Mouse (Mus musculus): ENCODE data around the gene Hmgcs2. TPM values are rescaled to one million over a fixed set of nuclear protein-coding genes. Genes with fewer than 3 reads are reported as not detected.
A peak's percentile ranks its signal among the peaks of the same experiment; 100 is the strongest.
"Not testable (repeated sequence)": the region's sequence is repeated elsewhere in the genome, so short reads cannot be mapped to it uniquely, and the experiment has no call there.

Hmgcs2 gene
- polyA plus RNA-seq, 1 experiment from 2014 or later = 2.9 TPM

GRCm38 (mm10) chr3:98336661-98337654 is 56.7 kb downstream of the Hmgcs2 start:
- no peaks in the 10 kb centered on the region for H3K9me3 ChIP-seq (ENCODE audit: control insufficient read depth, low read length)
- H3K36me3 ChIP-seq (ENCODE audit: control insufficient read depth, insufficient read depth, low read length) = no peaks in the 10 kb centered on the region
- H3K27ac ChIP-seq (ENCODE audit: low read depth, low read length) = peak overlapping the region; percentile 9; the same call in 1 of the 2 replicates
- no peaks in the 10 kb centered on the region for H3K27me3 ChIP-seq (ENCODE audit: control insufficient read depth, insufficient read depth, low read length)
- WGBS = 66% methylated on average over 22 of the region's 22 CpGs
- no peak overlapping the region; the same call in 1 of the 2 replicates for H3K9ac ChIP-seq (ENCODE audit: low read depth, low read length)
- H3K4me1 ChIP-seq (replicated peaks; ENCODE audit: control insufficient read depth, insufficient read depth, low read length) = peaks cover 6% of the 10 kb centered on the region; the same call in 1 of the 2 replicates
- peak overlapping the region; percentile 98 for H3K4me2 ChIP-seq (replicated peaks; ENCODE audit: low read depth, low read length)
- DNase-seq (ENCODE audit: low spot score) = peak; percentile 46
- H3K4me3 ChIP-seq (ENCODE audit: low read depth, low read length) = no peak overlapping the region
- ATAC-seq (ENCODE audit: low FRiP score) = peak; percentile 11; the same call in 1 of the 2 replicates

GRCm38 (mm10) chr3:98338584-98339041 is 58.4 kb downstream of the Hmgcs2 start:
- peaks cover 6% of the 10 kb centered on the region; the same call in 1 of the 2 replicates for H3K4me1 ChIP-seq (replicated peaks; ENCODE audit: control insufficient read depth, insufficient read depth, low read length)
- peak; percentile 37; the same call in 1 of the 2 replicates for ATAC-seq (ENCODE audit: low FRiP score)
- H3K36me3 ChIP-seq (ENCODE audit: control insufficient read depth, insufficient read depth, low read length) = no peaks in the 10 kb centered on the region
- peak overlapping the region; percentile 76 for H3K4me3 ChIP-seq (ENCODE audit: low read depth, low read length)
- 6% methylated on average over 15 of the region's 15 CpGs for WGBS
- peak overlapping the region; percentile 79 for H3K9ac ChIP-seq (ENCODE audit: low read depth, low read length)
- peak overlapping the region; percentile 98 for H3K4me2 ChIP-seq (replicated peaks; ENCODE audit: low read depth, low read length)
- no peak overlapping the region for H3K27ac ChIP-seq (ENCODE audit: low read depth, low read length)
- no peaks in the 10 kb centered on the region for H3K27me3 ChIP-seq (ENCODE audit: control insufficient read depth, insufficient read depth, low read length)
- DNase-seq (ENCODE audit: low spot score) = peak; percentile 60
- H3K9me3 ChIP-seq (ENCODE audit: control insufficient read depth, low read length) = no peaks in the 10 kb centered on the region

- no peaks in the 10 kb centered on the region for H3K27me3 ChIP-seq (ENCODE audit: control insufficient read depth, insufficient read depth, low read length)
Observed at GRCm38 (mm10) chr3:98339097-98339705, 59.0 kb downstream of the Hmgcs2 start.

GRCm38 (mm10) chr3:98339706-98340109 is 59.5 kb downstream of the Hmgcs2 start, which contains the start of gene Phgdh:
Phgdh (minus strand) TSS chr3:98339990.
- not testable (repeated sequence) for H3K27me3 ChIP-seq (ENCODE audit: control insufficient read depth, insufficient read depth, low read length); H3K36me3 ChIP-seq (ENCODE audit: control insufficient read depth, insufficient read depth, low read length); H3K4me1 ChIP-seq (replicated peaks; ENCODE audit: control insufficient read depth, insufficient read depth, low read length); H3K9me3 ChIP-seq (ENCODE audit: control insufficient read depth, low read length)
- H3K9ac ChIP-seq (ENCODE audit: low read depth, low read length) = peak within 1 kb of the TSS; percentile 79
- WGBS = under 1% methylated on average over 9 of the region's 10 CpGs
- peak within 1 kb of the TSS; percentile 98 for H3K4me2 ChIP-seq (replicated peaks; ENCODE audit: low read depth, low read length)
- peak within 1 kb of the TSS; percentile 76 for H3K4me3 ChIP-seq (ENCODE audit: low read depth, low read length)
- DNase-seq (ENCODE audit: low spot score) (peak; percentile 83), ATAC-seq (ENCODE audit: low FRiP score) (peak; percentile 78)
- H3K27ac ChIP-seq (ENCODE audit: low read depth, low read length) = peak within 1 kb of the TSS; percentile 42; the same call in 1 of the 2 replicates

More at GRCm38 (mm10) chr3:98339097-98339705, 59.0 kb downstream of the Hmgcs2 start:
- Histone ChIP-seq H3K4me2 (replicated peaks; ENCODE audit: low read depth, low read length) (peak overlapping the region; percentile 98), H3K9me3 (ENCODE audit: control insufficient read depth, low read length) (no peaks in the 10 kb centered on the region), H3K36me3 (ENCODE audit: control insufficient read depth, insufficient read depth, low read length) (no peaks in the 10 kb centered on the region), H3K4me1 (replicated peaks; ENCODE audit: control insufficient read depth, insufficient read depth, low read length) (peaks cover 6% of the 10 kb centered on the region; the same call in 1 of the 2 replicates), H3K27ac (ENCODE audit: low read depth, low read length) (peak overlapping the region; percentile 42; the same call in 1 of the 2 replicates), H3K4me3 (ENCODE audit: low read depth, low read length) (peak overlapping the region; percentile 76), H3K9ac (ENCODE audit: low read depth, low read length) (peak overlapping the region; percentile 79)
- peak; percentile 62 for DNase-seq (ENCODE audit: low spot score)
- ATAC-seq (ENCODE audit: low FRiP score) = peak; percentile 52
- WGBS = under 1% methylated on average over 43 of the region's 46 CpGs

- peaks cover 5% of the 10 kb centered on the region; the same call in 1 of the 2 replicates for H3K4me1 ChIP-seq (replicated peaks; ENCODE audit: control insufficient read depth, insufficient read depth, low read length)
- H3K4me2 ChIP-seq (replicated peaks; ENCODE audit: low read depth, low read length) = no peak overlapping the region
- no peaks in the 10 kb centered on the region for H3K27me3 ChIP-seq (ENCODE audit: control insufficient read depth, insufficient read depth, low read length)
- no peak for ATAC-seq (ENCODE audit: low FRiP score)
- no peak overlapping the region for H3K27ac ChIP-seq (ENCODE audit: low read depth, low read length)
- no peaks in the 10 kb centered on the region for H3K36me3 ChIP-seq (ENCODE audit: control insufficient read depth, insufficient read depth, low read length)
- no peaks in the 10 kb centered on the region for H3K9me3 ChIP-seq (ENCODE audit: control insufficient read depth, low read length)
- 88% methylated on average over 17 of the region's 17 CpGs for WGBS
- H3K9ac ChIP-seq (ENCODE audit: low read depth, low read length) = no peak overlapping the region
- DNase-seq (ENCODE audit: low spot score) = no peak
- no peak overlapping the region for H3K4me3 ChIP-seq (ENCODE audit: low read depth, low read length)
Observed at GRCm38 (mm10) chr3:98340818-98341594, 60.8 kb downstream of the Hmgcs2 start.

GRCm38 (mm10) chr3:98343235-98343634 is 63.0 kb downstream of the Hmgcs2 start:
- H3K9ac ChIP-seq (ENCODE audit: low read depth, low read length) = no peak overlapping the region
- ATAC-seq (ENCODE audit: low FRiP score) = no peak
- no peaks in the 10 kb centered on the region for H3K9me3 ChIP-seq (ENCODE audit: control insufficient read depth, low read length)
- no peak overlapping the region for H3K4me2 ChIP-seq (replicated peaks; ENCODE audit: low read depth, low read length)
- H3K36me3 ChIP-seq (ENCODE audit: control insufficient read depth, insufficient read depth, low read length) = no peaks in the 10 kb centered on the region
- WGBS = 92% methylated on average over 3 of the region's 3 CpGs
- H3K27me3 ChIP-seq (ENCODE audit: control insufficient read depth, insufficient read depth, low read length) = no peaks in the 10 kb centered on the region
- no peak for DNase-seq (ENCODE audit: low spot score)
- no peak overlapping the region for H3K4me3 ChIP-seq (ENCODE audit: low read depth, low read length)
- peaks cover 2% of the 10 kb centered on the region; the same call in 1 of the 2 replicates for H3K4me1 ChIP-seq (replicated peaks; ENCODE audit: control insufficient read depth, insufficient read depth, low read length)
- no peak overlapping the region for H3K27ac ChIP-seq (ENCODE audit: low read depth, low read length)

GRCm38 (mm10) chr3:98348106-98348505 is 67.9 kb downstream of the Hmgcs2 start:
- ATAC-seq (ENCODE audit: low FRiP score) = no peak

GRCm38 (mm10) chr3:98348705-98349104 is 68.5 kb downstream of the Hmgcs2 start:
- H3K4me3 ChIP-seq (ENCODE audit: low read depth, low read length) = no peak overlapping the region
- 17% methylated on average over 8 of the region's 8 CpGs for WGBS
- no peak overlapping the region for H3K9ac ChIP-seq (ENCODE audit: low read depth, low read length)
- no peaks in the 10 kb centered on the region for H3K4me1 ChIP-seq (replicated peaks; ENCODE audit: control insufficient read depth, insufficient read depth, low read length)
- no peaks in the 10 kb centered on the region for H3K27me3 ChIP-seq (ENCODE audit: control insufficient read depth, insufficient read depth, low read length)
- no peaks in the 10 kb centered on the region for H3K9me3 ChIP-seq (ENCODE audit: control insufficient read depth, low read length)
- no peaks in the 10 kb centered on the region for H3K36me3 ChIP-seq (ENCODE audit: control insufficient read depth, insufficient read depth, low read length)
- DNase-seq (ENCODE audit: low spot score) (peak; percentile 24), ATAC-seq (ENCODE audit: low FRiP score) (peak; percentile 64)
- no peak overlapping the region for H3K4me2 ChIP-seq (replicated peaks; ENCODE audit: low read depth, low read length)
- H3K27ac ChIP-seq (ENCODE audit: low read depth, low read length) = no peak overlapping the region

More at GRCm38 (mm10) chr3:98348106-98348505, 67.9 kb downstream of the Hmgcs2 start:
- H3K4me1 ChIP-seq (replicated peaks; ENCODE audit: control insufficient read depth, insufficient read depth, low read length) = no peaks in the 10 kb centered on the region
- DNase-seq (ENCODE audit: low spot score) = no peak
- 81% methylated on average over 6 of the region's 6 CpGs for WGBS
- H3K9me3 ChIP-seq (ENCODE audit: control insufficient read depth, low read length) = no peaks in the 10 kb centered on the region
- no peaks in the 10 kb centered on the region for H3K36me3 ChIP-seq (ENCODE audit: control insufficient read depth, insufficient read depth, low read length)
- H3K27ac ChIP-seq (ENCODE audit: low read depth, low read length) = no peak overlapping the region
- no peak overlapping the region for H3K4me3 ChIP-seq (ENCODE audit: low read depth, low read length)
- no peaks in the 10 kb centered on the region for H3K27me3 ChIP-seq (ENCODE audit: control insufficient read depth, insufficient read depth, low read length)
- H3K9ac ChIP-seq (ENCODE audit: low read depth, low read length) = no peak overlapping the region
- no peak overlapping the region for H3K4me2 ChIP-seq (replicated peaks; ENCODE audit: low read depth, low read length)

Measured in hindbrain, embryonic 11.5 days (tissue).